Mouse (Mus musculus) gastrocnemius, postnatal 10 days (tissue): Measurements from ENCODE around the gene Rps10. TPM values are rescaled to one million over a fixed set of nuclear protein-coding genes. Genes with fewer than 3 reads are reported as not detected.

ENCODE experiments used
- DNase-seq: peaks from one replicate; pipeline ENCODE4 v3.0.0; 2021; ENCODE audit warnings: mixed read lengths
- total RNA-seq, 2 experiments: library from RNA; stranded (reverse); gene quantifications; 2 replicates each; pipeline ENCODE4 v1.2.3; 2021

Gene Rps10
- total RNA-seq, 2 experiments from 2014 or later, result 708 to 712 TPM

DNA sequence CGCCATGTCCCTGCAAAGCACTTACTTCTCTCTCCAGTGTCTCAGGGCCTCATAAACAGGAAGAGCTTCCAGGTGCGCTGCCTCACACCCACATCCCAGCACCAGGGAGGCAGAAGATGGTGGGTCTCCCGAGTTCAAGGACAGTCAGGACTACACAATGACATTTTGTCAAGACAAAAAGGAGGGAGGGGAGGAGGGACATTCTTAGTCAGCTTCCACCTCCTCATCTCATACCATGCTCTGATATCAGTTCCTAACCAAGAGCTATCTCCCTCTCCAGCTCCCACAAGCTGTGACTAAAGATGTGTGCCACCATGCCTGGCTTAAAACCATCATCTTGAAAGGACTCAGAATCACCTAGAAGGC, 25.0 kb downstream of the Rps10 start:
- DNase-seq, result no peak

DNA sequence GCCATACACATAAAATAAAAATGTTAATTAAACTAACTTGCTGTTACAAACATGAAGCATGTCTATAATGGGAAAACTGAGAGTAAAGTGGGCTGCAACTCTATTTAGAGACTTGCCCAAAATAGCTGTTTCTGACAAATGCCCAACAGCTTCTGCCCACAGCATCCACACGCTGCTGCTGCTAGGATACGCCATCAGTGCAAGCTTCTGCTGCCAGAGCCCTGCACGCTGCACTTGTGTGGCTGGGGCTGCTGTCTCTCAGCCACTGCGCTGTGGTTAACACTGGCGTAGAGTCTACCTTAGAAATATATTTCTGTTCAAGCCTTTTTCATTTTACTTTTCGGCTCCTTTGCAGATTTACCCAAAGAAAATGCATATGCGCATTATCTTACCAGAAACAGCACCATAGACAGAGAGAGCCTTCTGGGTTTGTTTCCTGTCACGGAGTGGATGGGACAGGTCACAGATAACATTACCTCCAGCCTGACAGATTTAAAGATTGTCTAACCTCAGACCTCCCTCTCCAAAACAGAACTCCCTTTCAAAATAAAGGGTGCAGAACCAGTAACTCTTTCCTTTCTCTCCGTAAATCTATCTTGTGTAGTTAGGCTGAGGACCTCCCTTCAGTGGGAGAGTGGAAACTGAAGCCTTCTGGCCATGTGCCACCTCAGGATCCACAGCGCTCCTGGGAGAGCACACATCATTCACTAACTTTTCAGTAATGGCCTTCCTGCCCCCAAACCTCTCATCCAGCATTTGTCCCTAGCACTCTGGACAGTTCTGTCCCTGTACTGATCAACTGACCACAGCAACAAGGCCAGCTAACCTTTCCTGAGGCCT, 25.6 kb downstream of the Rps10 start:
- DNase-seq, result no peak

- DNase-seq, result no peak
Observed at GRCm38 (mm10) chr17:27609576-27609975, 26.9 kb downstream of the Rps10 start.

DNA sequence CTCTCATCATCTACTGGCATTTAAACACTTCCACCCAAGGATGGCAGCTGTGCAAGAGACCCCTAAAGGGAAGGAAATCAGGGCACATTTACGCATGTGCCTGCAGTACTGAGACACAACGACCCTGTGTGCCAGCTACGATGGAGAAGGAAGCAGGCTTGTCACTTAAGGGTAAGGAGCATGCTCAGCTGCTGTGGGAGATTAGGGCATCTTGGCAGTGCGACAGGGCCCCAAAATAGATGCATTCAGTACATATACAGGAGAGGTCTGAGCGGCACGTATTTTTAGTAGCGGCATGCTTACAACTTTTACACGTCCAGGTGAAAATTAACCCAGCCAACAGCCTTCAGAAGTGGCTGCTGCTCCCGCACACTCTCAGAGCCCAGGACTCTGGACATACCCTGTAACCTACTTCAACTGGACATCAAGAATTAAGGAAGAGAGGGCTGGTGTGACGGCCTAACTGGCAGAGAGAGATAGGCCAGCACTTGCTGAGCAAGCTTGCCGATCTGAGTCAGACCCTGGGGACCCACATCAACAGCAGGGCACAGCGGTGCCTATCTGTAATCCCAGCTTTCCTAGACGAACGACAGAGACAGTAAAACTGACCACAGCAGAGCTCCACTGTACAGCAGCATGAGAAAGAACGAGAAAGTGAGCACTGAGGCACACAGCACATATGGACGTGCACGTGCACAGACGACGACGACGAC, 32.8 kb downstream of the Rps10 start:
- peak; percentile 52 for DNase-seq

GRCm38 (mm10) chr17:27603036-27603435, 33.4 kb downstream of the Rps10 start:
- DNase-seq, result no peak

DNA sequence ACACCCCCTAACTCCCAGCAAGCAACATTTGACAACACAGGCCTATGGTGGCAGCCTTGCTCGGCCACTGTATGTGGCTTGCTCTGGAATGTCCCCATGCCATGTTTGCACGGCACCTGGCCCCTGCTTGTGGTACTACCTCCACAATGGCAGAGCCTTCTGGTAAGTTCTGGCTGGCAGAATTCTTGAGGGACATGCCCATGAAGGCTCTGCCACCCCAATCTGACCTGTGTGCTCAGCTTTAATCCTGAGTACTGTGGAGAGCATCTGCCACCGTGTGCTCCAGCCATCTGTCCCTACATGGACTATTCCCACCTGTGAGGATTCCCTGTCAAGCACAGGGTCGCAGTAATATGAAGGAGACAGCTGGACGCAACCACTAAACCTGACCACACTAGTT, 35.6 kb downstream of the Rps10 start:
- DNase-seq, result no peak

GRCm38 (mm10) chr17:27600286-27600685, 36.2 kb downstream of the Rps10 start:
- DNase-seq, result no peak

DNA sequence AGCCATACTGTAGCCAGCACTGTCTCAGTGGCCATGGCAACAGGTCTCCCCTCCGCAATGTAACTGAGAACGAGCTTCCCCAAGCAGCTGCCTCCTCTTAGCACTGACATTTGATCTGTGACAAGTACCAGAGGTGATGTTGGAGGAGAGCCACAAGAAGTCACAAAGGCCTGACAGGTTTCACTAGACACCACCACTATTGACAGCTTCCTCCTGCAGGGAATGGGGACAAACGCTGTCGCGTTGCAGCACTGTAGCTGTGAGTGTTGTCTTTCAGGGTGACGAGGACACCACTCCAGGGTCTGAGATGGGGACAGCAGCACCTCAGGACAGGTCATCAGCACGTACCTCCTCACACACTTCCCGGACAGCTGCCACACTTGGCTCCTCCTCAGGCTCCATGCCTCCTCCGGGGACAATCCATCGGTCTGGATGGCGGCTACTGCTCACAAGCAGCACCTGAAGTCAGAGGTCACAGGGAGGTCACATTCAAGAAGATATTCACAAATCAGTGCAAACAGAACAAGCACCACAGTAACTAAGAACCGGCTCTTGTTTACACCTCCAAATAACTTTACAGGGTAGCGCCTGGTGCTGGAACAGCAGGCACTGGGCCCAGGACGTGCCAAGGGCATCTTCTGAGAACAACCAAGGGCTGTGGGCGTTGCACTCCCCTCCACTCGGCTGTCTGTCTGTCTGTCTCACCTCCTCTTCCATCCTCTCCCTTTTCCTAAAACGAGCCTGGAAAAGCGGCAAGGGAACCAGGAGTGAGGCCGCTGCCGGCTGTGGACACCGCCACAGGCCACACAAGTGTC, 39.9 kb downstream of the Rps10 start:
- DNase-seq, result no peak

- no peak for DNase-seq
Observed at GRCm38 (mm10) chr17:27595659-27596375, 40.7 kb downstream of the Rps10 start.

DNA sequence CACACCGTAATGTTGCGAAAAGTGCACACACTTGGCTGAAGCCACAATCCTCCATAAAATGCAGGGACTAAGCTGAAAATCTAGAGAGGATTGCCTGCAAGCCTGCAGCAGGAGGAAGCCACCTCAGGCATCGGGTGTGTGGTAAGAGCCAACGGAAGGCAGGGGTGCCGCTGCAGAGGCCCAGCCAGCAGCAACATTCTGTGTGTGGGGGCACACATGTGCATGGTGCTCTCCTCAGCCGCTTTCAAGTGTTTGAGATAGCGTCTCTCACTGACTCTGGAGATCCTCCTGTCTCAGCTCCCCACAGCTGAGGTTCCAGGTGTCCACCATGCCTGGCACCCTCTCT, 43.9 kb downstream of the Rps10 start:
- DNase-seq, result no peak

DNA sequence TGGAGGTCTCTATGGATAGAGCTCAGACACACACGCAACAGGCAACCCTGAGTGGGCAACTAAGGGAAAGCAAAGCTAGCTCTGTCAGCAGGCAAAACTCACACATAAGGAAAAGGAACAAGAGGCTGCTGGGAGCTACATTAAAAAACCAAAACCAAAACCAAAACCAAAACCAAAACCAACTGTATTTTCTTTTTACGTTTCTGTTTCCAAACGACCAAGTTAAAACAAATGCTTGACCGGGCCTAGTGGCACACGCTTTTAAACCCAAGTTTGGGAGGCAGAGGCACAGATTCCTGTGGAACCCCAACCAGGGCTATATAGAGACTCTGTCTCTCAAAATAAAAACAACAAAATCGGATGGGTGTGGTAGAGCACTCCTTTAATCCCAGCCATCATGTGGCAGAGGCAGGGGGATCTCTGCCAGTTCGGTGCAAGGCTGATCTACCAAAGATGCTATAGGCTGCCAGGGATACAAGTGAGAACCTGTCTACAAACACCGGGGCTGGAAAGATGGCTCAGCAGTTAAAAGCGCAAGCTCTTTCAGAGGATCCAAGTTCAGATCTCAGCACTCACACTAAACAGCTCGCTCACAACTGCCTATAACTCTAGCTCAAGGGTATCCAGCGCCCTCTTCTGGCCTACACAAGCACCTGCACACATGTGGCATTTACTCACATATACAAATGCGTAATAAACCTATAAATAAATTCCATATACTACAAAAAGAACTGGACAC, 44.5 kb downstream of the Rps10 start:
- no peak for DNase-seq

DNA sequence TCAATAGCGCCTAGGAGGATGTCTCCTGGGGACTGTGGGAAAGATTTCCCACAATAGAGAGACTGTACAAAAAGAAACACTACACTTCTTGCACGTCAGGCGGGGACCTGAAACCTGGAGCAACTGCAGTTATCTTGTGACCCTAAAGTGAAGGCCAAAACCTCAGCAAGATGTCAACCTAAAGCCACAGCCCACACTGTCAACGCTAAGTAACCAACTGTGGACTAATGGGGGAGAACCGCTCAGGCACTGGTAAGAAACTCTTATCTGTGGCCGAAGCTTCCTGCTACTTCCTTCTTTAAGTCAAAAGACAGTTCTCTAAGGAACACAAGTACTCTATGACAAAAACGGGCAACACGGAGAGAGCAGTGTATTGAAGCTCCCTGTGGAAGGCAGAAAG, 48.2 kb downstream of the Rps10 start:
- DNase-seq, result no peak

GRCm38 (mm10) chr17:27587252-27587651, 49.2 kb downstream of the Rps10 start:
- peak; percentile 58 for DNase-seq

- no peak for DNase-seq
Observed at GRCm38 (mm10) chr17:27586661-27587060, 49.8 kb downstream of the Rps10 start.

DNA sequence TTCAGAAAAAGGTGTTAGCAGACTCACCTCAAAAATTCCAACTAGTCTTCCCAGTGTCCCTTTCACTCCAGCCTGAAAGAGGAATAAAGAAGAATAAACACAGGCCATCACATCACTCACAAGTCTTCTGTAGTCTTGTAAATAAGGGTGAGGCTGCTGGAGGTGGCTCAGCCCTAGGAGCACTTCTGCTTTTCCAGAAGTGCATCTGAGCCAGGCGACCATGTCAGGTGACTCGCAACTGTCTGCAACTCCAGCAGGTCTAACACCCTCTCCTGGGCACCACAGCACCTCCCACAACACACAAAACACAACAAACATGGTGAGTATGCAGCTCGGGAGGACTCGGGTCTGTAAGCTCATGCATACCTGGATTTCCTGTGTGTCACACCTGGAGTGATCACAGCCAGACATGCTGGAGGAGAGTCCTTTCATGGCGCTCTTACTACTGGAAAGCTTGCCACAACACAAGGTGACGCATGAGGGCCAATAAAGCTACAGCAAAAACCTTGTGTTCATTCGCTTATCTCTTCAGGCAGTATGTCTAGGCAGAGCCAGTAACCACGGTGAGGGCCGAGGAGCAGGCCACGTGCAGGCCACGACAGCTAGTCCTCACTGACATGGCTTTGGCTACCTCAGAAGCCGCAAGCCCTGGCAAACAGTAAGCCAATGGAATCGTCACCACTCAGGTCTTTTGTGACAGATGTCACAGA, 53.1 kb downstream of the Rps10 start:
- DNase-seq, result no peak

Other genes with a start within 250 kb of the Rps10 start
- under 1 TPM; 0.16 to 0.32 TPM for gene Grm4, start 115.3 kb downstream of the Rps10 start, total RNA-seq
- 10 to 100 TPM; 24.9 to 27.0 TPM for gene Hmga1, start 80.2 kb downstream of the Rps10 start, total RNA-seq
- gene AI413582, start 70.9 kb downstream of the Rps10 start, total RNA-seq, result 1 to 10 TPM; 3.5 to 4.7 TPM
- 100 to 1,000 TPM; 267 to 291 TPM for gene Nudt3, start 13.2 kb downstream of the Rps10 start, total RNA-seq
- gene RPS10-NUDT3, start 1.4 kb downstream of the Rps10 start, total RNA-seq, result not detected
- gene Pacsin1, start 18.8 kb upstream of the Rps10 start, total RNA-seq, result 1 to 10 TPM in 1 of 2 experiments, under 1 TPM in 1; 0.33 to 1.8 TPM
- gene Spdef, start 92.3 kb upstream of the Rps10 start, total RNA-seq, result under 1 TPM; 0.26 to 0.43 TPM
- 10 to 100 TPM; 76.7 to 78.6 TPM for gene D17Wsu92e, start 184.0 kb upstream of the Rps10 start, total RNA-seq
- 10 to 100 TPM; 93.1 to 94.1 TPM for gene Snrpc, start 201.5 kb upstream of the Rps10 start, total RNA-seq
- gene Uhrf1bp1, start 219.8 kb upstream of the Rps10 start, total RNA-seq, result 10 to 100 TPM; 15.0 to 20.4 TPM